Mouse (Mus musculus): ENCODE results near the gene Gatad1. TPM values are rescaled to one million over a fixed set of nuclear protein-coding genes. Genes with fewer than 3 reads are reported as not detected.

The Gatad1 gene
- polyA plus RNA-seq, 1 experiment from 2014 or later = 63.7 TPM

Small RNA genes within 50 kb of the gene (microRNA-seq; reads per million reads assigned to microRNA genes)
- gene Gm22926 = not detected
- not detected for gene Gm26238

Other genes starting within 250 kb of the Gatad1 start
- 25.2 and 29.3 TPM in 2 replicates for gene Fam133b, start 113.4 kb downstream of the Gatad1 start, polyA plus RNA-seq (2015; fragmentation: Nextera tagmentation; extraction: Ambion mirVana)
- 2.6 and 2.8 TPM in 2 replicates for gene 1700109H08Rik, start 85.6 kb downstream of the Gatad1 start, polyA plus RNA-seq (2015; fragmentation: Nextera tagmentation; extraction: Ambion mirVana)
- gene Pex1, start 61.1 kb downstream of the Gatad1 start, polyA plus RNA-seq (2015; fragmentation: Nextera tagmentation; extraction: Ambion mirVana) = 14.3 and 21.1 TPM in 2 replicates
- gene Rbm48, start 60.6 kb downstream of the Gatad1 start, polyA plus RNA-seq (2015; fragmentation: Nextera tagmentation; extraction: Ambion mirVana) = 14.9 and 16.1 TPM in 2 replicates
- not detected in 2 replicates for gene Tmbim7, start 6.0 kb downstream of the Gatad1 start, polyA plus RNA-seq (2015; fragmentation: Nextera tagmentation; extraction: Ambion mirVana)
- 11.5 and 12.1 TPM in 2 replicates for gene Ankib1, start 145.7 kb upstream of the Gatad1 start, polyA plus RNA-seq (2015; fragmentation: Nextera tagmentation; extraction: Ambion mirVana)
- gene Krit1, start 146.0 kb upstream of the Gatad1 start, polyA plus RNA-seq (2015; fragmentation: Nextera tagmentation; extraction: Ambion mirVana) = 44.6 and 48.8 TPM in 2 replicates
- gene Lrrd1, start 188.0 kb upstream of the Gatad1 start, polyA plus RNA-seq (2015; fragmentation: Nextera tagmentation; extraction: Ambion mirVana) = not detected in 2 replicates
- 8.7 and 8.8 TPM in 2 replicates for gene Mterf1a, start 236.7 kb upstream of the Gatad1 start, polyA plus RNA-seq (2015; fragmentation: Nextera tagmentation; extraction: Ambion mirVana)